Mouse (Mus musculus): Measurements from ENCODE around the gene Bard1.
A peak's percentile ranks its signal among the peaks of the same experiment; 100 is the strongest.

Gene Bard1

GRCm38 (mm10) chr1:71045141-71045540 lies 57.8 kb downstream of the Bard1 start:
- DNase-seq = no peak

DNA sequence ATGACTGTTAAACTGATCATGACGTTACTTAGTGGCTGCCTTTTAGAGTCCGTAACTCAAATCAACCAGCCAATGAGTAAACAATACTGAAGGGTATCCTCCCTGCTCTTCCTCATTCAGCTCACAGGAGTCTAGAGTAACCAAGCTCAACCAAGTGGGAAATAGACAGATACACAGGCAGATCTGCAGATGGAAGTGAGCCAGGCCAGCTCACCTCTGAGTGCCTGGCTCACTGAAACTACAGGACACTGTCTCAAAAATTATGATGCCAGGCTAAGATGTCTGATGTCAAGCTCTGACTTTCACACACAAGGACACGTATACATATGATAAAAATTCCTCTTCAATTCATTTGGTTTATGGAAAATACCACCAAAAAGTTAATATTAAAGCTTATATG lies 59.0 kb downstream of the Bard1 start:
- DNase-seq = no peak

GRCm38 (mm10) chr1:71036999-71037398 lies 65.9 kb downstream of the Bard1 start:
- DNase-seq = peak; percentile 7

GRCm38 (mm10) chr1:71035565-71035964 lies 67.4 kb downstream of the Bard1 start:
- DNase-seq = no peak

GRCm38 (mm10) chr1:71022766-71023165 lies 80.2 kb downstream of the Bard1 start:
- no peak for DNase-seq

DNA sequence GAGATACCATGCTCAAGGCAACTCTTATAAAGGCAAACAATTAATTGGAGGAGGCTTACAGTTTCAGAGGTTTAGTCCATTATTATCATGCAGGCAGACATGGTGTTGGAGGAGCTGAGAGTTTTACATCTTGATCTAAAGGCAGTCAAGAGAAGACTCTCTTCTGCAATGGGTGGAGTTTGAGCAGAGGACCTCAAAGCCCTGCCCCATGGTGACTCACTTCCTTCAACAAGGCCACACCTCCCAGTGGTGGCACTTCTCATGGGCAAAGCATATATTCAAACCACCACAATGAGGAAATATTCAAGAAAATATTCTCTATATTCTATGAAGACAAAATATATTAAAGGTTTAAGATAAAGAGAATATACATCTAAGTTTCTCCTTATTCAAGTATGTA lies 88.6 kb downstream of the Bard1 start:
- no peak for DNase-seq

DNA sequence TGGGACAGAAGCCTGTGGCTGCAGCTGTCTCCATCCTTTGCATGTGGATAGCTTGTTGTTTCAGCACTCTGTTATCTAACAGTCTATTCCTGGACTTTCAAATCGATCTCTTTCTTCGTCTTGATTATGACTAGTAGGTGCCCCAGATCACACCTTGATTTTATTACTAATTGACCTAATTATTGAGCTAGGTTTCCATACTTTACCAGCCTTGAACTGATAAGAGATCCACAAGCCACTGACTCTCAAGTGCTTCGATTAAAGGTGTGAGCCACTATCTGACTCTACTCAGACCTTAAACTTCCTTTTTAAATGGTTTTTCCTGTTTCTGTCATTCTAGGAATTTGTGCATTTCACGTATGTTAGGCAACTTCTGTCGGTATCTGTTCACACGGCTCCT lies 96.9 kb downstream of the Bard1 start:
- no peak for DNase-seq

DNA sequence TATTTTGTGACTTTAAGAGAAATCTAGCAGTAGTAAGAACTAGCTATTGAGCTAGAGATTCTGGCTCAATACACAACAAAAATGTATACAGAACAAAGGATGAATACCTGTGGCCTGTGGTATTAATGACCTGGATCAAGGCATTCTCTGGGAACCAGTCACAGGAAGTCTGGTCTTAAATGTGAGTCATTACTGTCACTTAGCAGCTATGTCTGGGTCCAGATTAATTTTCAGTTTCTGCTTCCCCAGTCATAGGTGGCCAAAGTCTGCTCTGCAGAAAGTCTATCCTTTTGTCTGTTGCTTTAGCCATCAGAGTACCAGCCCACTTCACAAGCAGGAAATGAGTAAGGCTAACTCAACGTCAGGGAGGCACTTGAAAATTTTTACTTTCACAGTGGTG lies 98.8 kb downstream of the Bard1 start:
- no peak for DNase-seq

DNA sequence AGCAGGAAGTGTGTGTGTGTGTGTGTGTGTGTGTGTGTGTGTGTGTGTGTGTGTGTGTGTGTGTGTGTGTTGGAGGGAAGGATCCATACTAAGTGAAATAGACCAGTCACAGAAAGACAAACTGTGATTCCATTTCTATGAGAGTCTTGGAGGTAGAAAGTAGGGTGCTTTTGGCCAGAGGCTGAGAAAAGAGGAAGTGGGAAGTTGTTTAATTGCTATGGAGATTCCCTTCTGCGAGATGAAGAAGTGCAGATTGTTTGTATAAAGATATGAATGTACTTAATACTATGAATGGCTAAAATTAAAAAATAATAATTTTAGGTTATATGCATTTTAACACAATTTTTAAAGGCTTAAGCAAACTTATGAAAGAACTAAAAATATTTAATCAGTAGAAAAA lies 99.2 kb downstream of the Bard1 start:
- no peak for DNase-seq

DNA sequence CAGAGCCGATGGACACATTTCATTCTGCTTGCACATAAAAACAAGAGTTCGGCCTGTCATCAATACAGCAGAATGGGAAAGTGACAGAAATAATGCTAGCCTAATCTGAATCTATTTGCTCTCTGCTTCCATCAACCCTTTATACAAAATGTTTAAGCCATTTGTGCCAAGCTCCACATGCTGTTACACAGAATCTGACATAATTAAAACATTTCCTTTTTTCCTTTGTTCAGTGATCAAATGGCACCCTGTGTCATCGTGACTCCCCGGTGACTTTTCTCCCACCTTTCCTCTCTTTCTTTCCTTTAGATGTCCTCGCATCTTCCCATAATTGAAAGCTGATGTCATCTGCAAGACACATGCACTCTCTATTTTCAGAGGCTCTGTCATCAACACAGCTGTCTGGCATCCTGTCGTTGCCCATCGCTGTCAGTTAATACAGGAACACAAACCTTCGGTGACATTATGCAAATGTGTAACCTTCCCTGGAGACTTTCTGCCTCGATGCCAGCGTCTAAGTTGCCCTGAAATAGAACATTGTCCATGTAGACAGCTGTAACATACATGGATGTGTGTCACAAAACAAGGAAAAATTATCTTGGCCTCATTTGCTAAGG lies 105.5 kb downstream of the Bard1 start:
- DNase-seq = no peak

DNA sequence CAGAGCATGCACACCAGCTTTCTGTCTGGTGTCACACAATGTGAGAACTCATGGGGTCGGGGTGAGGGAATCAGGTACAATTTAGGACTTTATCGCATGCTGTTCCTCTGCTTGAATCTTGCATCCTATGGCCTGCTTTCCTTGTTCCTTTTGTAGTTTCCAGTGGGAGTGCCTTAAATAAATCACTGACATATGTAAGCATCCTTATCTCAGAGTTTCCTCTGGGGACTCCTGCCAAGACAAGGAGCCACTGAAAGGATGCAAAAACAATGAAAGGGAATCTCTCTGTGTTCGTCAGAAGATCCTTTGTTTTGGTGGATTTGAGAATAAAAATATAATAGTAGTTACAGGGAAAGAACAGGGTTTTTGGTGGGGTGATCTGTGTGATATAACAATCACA lies 106.2 kb downstream of the Bard1 start:
- DNase-seq = no peak
